Mouse (Mus musculus) spleen, adult 2 months (tissue): ENCODE measurements around the gene Urgcp. TPM values are rescaled to one million over a fixed set of nuclear protein-coding genes. Genes with fewer than 3 reads are reported as not detected.

Experiments
- DNase-seq, 2 experiments: peaks; one replicate each; pipeline versions ENCODE4 v3.0.0 to v3.0.0-alpha.2; 2012 to 2021; ENCODE audit warnings: low spot score in 2 of 2, low read depth in 1 of 2
- H3K27ac ChIP-seq: fragments of 200-500 bp; 2 replicates; pipeline ENCODE4 v1.5.1; 2012; ENCODE audit warnings: low read length, inconsistent platforms; ENCODE audit not compliant: insufficient read depth
- H3K27me3 ChIP-seq: fragments of 200-500 bp; 2 replicates; pipeline ENCODE4 v1.6.1; 2012; ENCODE audit warnings: mild to moderate bottlenecking, moderate library complexity, low read length, inconsistent platforms; ENCODE audit not compliant: control insufficient read depth, insufficient read depth
- H3K36me3 ChIP-seq: fragments of 200-500 bp; 2 replicates; pipeline ENCODE4 v1.6.1; 2012; ENCODE audit warnings: mild to moderate bottlenecking, low read length, inconsistent platforms; ENCODE audit not compliant: control insufficient read depth, insufficient read depth
- H3K4me1 ChIP-seq: fragments of 200-500 bp; 2 replicates; pipeline ENCODE4 v1.6.1; 2011; ENCODE audit warnings: inconsistent platforms; ENCODE audit not compliant: control insufficient read depth, insufficient read depth, insufficient read length
- H3K4me3 ChIP-seq: fragments of 200-500 bp; 2 replicates; pipeline ENCODE4 v1.5.1; 2011; ENCODE audit warnings: mild to moderate bottlenecking, inconsistent platforms; ENCODE audit not compliant: insufficient read depth, insufficient read length; ENCODE audit errors: extremely low read depth
- CTCF ChIP-seq: fragments of 200-500 bp; IDR thresholded peaks from 2 replicates; pipeline ENCODE4 v1.5.1; 2011; ENCODE audit warnings: mild to moderate bottlenecking, inconsistent platforms; ENCODE audit not compliant: insufficient read depth, insufficient read length, insufficient replicate concordance; ENCODE audit errors: extremely low read depth
- POLR2A ChIP-seq: fragments of 200-500 bp; IDR thresholded peaks from 2 replicates; pipeline ENCODE4 v1.6.1; 2011; ENCODE audit warnings: low read depth, low read length, inconsistent platforms
- WGBS: fragments of 180-500 bp; shearing (Covaris S2); methylation state at CpG from one replicate; pipeline ENCODE4 v1.1.7; 2018; 5-methylcytosine and 5-hydroxymethylcytosine counted together
- polyA plus RNA-seq: library from polyadenylated mRNA; depleted of rRNA; stranded (reverse); fragments of >200 nt; gene quantifications from 2 replicates; pipeline ENCODE4 v1.2.3, GENCODE M21; 2012

Gene Urgcp
- polyA plus RNA-seq, 1 experiment = 11.8 TPM

GRCm38 (mm10) chr11:5795290-5795689, 33.1 kb upstream of the Urgcp start:
- no peaks in the 10 kb centered on the region for H3K27me3 ChIP-seq
- H3K4me1 ChIP-seq = peaks cover 6% of the 10 kb centered on the region; the same call in 1 of the 2 replicates
- no peak for TF ChIP-seq CTCF
- no peak for TF ChIP-seq POLR2A
- DNase-seq = no peak
- WGBS = 89% methylated on average over 9 of the region's 9 CpGs
- no peak overlapping the region for H3K4me3 ChIP-seq
- no peak overlapping the region for H3K27ac ChIP-seq
- H3K36me3 ChIP-seq = peaks cover 68% of the 10 kb centered on the region

- no peak for DNase-seq
- TF ChIP-seq POLR2A (no peak), CTCF (no peak)
- WGBS = 25% methylated on average over 1 of the region's 1 CpGs
- Histone ChIP-seq H3K27me3 (no peaks in the 10 kb centered on the region), H3K36me3 (peaks cover 26% of the 10 kb centered on the region), H3K4me1 (peaks cover 14% of the 10 kb centered on the region; the same call in 1 of the 2 replicates), H3K4me3 (no peak overlapping the region), H3K27ac (peak overlapping the region; percentile 99)
These were observed 28.3 kb upstream of the Urgcp start for GRCm38 (mm10) chr11:5790431-5790830.

- 14% methylated on average over 3 of the region's 3 CpGs for WGBS
- peaks cover 20% of the 10 kb centered on the region for H3K36me3 ChIP-seq
- H3K27me3 ChIP-seq = no peaks in the 10 kb centered on the region
- no peak for TF ChIP-seq CTCF
- no peak; the same call in 1 of the 2 replicates for TF ChIP-seq POLR2A
- peak overlapping the region; percentile 99 for H3K27ac ChIP-seq
- peak overlapping the region; percentile 97 for H3K4me3 ChIP-seq
- peak; percentile 53 for DNase-seq
- peaks cover 14% of the 10 kb centered on the region; the same call in 1 of the 2 replicates for H3K4me1 ChIP-seq
These were observed 27.7 kb upstream of the Urgcp start for GRCm38 (mm10) chr11:5789754-5790333.

GRCm38 (mm10) chr11:5789071-5789753, 27.0 kb upstream of the Urgcp start:
- no peak for TF ChIP-seq CTCF
- no peak for TF ChIP-seq POLR2A
- H3K4me1 ChIP-seq = peaks cover 14% of the 10 kb centered on the region; the same call in 1 of the 2 replicates
- H3K36me3 ChIP-seq = peaks cover 16% of the 10 kb centered on the region
- WGBS = 24% methylated on average over 6 of the region's 6 CpGs
- peak overlapping the region; percentile 99 for H3K27ac ChIP-seq
- peak overlapping the region; percentile 97 for H3K4me3 ChIP-seq
- peak in 1 of 2 experiments; percentile 25 for DNase-seq
- no peaks in the 10 kb centered on the region for H3K27me3 ChIP-seq

- TF ChIP-seq POLR2A (peak; percentile 80), CTCF (peak; percentile 76)
- WGBS = under 1% methylated on average over 69 of the region's 74 CpGs
- Histone ChIP-seq H3K4me1 (peaks cover 14% of the 10 kb centered on the region; the same call in 1 of the 2 replicates), H3K27me3 (no peaks in the 10 kb centered on the region), H3K4me3 (peak within 1 kb of the TSS; percentile 97), H3K36me3 (peaks cover 12% of the 10 kb centered on the region), H3K27ac (peak within 1 kb of the TSS; percentile 99)
- peak; percentile 94 to 96 for DNase-seq
These were observed 26.2 kb upstream of the Urgcp start, which contains the start of gene Dbnl for GRCm38 (mm10) chr11:5788056-5789014. Gene Dbnl (plus strand): TSS chr11:5788488.

- no peaks in the 10 kb centered on the region for H3K27me3 ChIP-seq
- DNase-seq = no peak
- peaks cover 14% of the 10 kb centered on the region; the same call in 1 of the 2 replicates for H3K4me1 ChIP-seq
- peaks cover 10% of the 10 kb centered on the region for H3K36me3 ChIP-seq
- TF ChIP-seq CTCF = no peak
- no peak for TF ChIP-seq POLR2A
- peak overlapping the region; percentile 82 for H3K27ac ChIP-seq
- H3K4me3 ChIP-seq = peak overlapping the region; percentile 97
- 24% methylated on average over 8 of the region's 8 CpGs for WGBS
These were observed 25.5 kb upstream of the Urgcp start for GRCm38 (mm10) chr11:5787671-5788055.
